Mouse (Mus musculus): ENCODE measurements around the gene Nod1. TPM values are rescaled to one million over a fixed set of nuclear protein-coding genes. Genes with fewer than 3 reads are reported as not detected.

The Nod1 gene
- total RNA-seq, 2 experiments from 2014 or later, result 2.5 to 2.7 TPM

GRCm38 (mm10) chr6:54948682-54949081 lies 23.7 kb downstream of the Nod1 start:
- intact Hi-C loops (cut with DNase I), result no loop called here
- no peak for DNase-seq (ENCODE audit: extremely low spot score in 1 of 2, low spot score in 2 of 2)

DNA sequence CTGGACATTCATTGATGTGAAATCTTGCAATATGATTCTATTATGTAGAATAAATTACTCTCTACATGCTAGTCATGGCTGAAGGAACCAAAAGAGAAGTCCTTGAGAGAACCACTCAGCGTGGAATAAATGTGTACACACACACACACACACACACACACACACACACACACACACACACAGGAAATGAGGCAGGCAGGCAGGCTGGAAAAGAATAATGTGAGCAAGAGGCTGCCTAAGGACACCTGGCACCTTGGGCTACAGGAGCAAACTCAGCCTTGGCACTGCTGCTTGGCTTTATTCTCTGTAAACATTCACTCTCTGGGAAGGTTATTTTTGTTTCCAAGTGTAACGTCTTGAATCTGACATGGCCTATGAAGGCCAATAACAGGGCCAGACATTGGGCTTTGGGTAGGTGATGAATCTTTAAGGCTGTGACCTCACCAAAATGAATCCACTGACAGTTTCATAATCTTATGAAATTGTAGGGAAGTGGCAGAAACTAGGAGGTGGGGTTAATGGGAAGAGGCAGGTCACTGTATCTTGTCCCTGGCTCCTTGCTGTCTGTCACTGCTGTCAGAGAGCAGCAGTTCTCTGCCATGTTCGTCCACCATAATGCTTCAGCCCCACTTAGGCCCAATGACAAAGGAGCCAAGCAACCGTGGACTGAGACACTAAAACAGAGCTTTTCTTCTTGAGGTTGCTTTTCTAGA lies 26.0 kb downstream of the Nod1 start:
- DNase-seq (ENCODE audit: extremely low spot score in 1 of 2, low spot score in 2 of 2), result no peak
- intact Hi-C loops (cut with DNase I), result no loop called here

DNA sequence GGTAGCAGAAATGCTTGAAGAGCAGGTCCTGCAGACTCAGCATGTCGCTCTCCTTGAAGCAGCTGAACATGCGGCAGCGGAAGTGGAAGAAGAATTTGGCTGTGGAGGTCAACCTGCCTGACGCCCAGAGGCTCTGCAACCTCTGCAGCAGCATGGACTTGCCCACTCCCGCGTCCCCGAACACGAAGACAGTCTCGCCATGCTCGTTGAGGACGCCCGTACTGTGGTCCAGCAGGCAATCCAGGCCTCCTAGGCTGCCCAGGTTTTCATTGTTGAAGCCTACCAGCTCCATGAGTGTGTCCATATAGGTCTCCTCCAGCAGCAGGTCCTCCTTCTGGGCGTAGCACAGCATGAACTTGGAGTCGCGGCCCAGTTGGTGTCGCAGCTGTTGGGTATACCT lies 27.9 kb downstream of the Nod1 start:
- DNase-seq (ENCODE audit: extremely low spot score in 1 of 2, low spot score in 2 of 2), result no peak
- intact Hi-C loops (cut with DNase I), result no loop called here

GRCm38 (mm10) chr6:54943753-54944152 lies 28.7 kb downstream of the Nod1 start:
- intact Hi-C loops (cut with DNase I), result no loop called here
- DNase-seq (ENCODE audit: extremely low spot score in 1 of 2, low spot score in 2 of 2), result no peak

DNA sequence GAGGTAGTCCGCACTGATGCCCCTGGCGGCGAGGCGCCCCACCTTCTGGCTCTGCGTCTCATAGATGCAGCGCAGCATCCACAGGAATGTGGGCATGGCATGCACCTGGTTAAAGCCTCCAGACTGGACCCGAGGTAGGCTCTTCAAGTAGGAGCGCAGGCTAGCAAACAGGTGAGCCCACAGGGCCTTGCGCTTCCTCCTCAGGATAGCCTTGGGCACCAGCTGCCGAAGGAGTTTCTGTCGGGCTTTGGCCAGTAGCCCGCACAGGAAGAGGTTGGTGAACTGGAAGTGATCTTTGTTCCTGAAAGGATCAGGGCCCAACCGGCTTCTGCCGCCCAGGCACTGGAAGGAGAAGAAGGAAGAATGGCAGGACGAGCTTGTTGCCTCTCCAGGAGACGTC lies 29.1 kb downstream of the Nod1 start:
- DNase-seq (ENCODE audit: extremely low spot score in 1 of 2, low spot score in 2 of 2), result no peak
- intact Hi-C loops (cut with DNase I), result no loop called here

DNA sequence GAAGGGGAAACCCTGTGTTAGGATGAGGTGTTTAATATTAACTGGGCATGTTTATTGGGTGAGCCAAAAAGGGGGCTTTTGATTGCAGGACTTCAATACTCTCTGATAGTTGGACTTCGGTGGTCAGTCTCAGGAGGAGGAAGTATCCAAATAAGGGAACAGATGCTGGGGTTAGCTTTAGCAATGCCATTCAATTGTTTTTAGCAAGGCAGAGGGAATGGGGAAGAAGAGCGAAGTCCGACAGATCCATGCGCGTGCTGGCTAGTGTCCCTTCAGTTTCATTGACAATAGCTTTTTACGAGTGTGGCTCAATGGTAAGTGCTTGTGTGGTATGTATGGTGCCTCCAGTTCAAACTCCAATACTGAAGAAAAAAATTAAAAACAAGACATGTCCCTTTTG lies 31.3 kb downstream of the Nod1 start:
- intact Hi-C loops (cut with DNase I), result no loop called here
- DNase-seq (ENCODE audit: extremely low spot score in 1 of 2, low spot score in 2 of 2), result no peak

GRCm38 (mm10) chr6:54940126-54940525 lies 32.3 kb downstream of the Nod1 start:
- no peak for DNase-seq (ENCODE audit: extremely low spot score in 1 of 2, low spot score in 2 of 2)
- intact Hi-C loops (cut with DNase I), result no loop called here

DNA sequence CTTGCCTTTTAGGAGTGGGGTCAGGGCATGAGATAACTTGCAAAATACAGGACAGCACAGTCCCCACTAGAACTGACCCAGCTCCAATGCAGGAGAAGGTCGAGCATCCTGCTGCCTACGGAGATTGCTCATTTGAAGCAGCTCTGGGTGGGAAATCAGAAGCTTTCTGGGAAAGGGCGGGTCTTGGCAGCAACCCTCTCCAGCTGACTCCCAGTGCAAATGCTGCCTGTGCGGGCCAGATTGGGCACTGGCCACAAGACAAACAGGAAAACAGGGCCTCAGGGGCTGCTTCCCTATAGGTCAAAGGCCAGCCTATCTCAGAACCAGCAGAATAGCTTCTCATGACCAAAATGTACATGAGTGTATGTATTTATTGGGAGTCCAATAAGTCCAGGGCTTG lies 32.8 kb downstream of the Nod1 start:
- intact Hi-C loops (cut with DNase I), result no loop called here
- no peak for DNase-seq (ENCODE audit: extremely low spot score in 1 of 2, low spot score in 2 of 2)

- intact Hi-C loops (cut with DNase I), result no loop called here
- DNase-seq (ENCODE audit: extremely low spot score in 1 of 2, low spot score in 2 of 2), result no peak
These were observed 35.9 kb downstream of the Nod1 start for GRCm38 (mm10) chr6:54936496-54936895.

GRCm38 (mm10) chr6:54934930-54935329 lies 37.5 kb downstream of the Nod1 start:
- intact Hi-C loops (cut with DNase I), result no loop called here
- DNase-seq (ENCODE audit: extremely low spot score in 1 of 2, low spot score in 2 of 2), result no peak

- no peak for DNase-seq (ENCODE audit: extremely low spot score in 1 of 2, low spot score in 2 of 2)
- intact Hi-C loops (cut with DNase I), result no loop called here
These were observed 38.1 kb downstream of the Nod1 start for GRCm38 (mm10) chr6:54934313-54934712.

DNA sequence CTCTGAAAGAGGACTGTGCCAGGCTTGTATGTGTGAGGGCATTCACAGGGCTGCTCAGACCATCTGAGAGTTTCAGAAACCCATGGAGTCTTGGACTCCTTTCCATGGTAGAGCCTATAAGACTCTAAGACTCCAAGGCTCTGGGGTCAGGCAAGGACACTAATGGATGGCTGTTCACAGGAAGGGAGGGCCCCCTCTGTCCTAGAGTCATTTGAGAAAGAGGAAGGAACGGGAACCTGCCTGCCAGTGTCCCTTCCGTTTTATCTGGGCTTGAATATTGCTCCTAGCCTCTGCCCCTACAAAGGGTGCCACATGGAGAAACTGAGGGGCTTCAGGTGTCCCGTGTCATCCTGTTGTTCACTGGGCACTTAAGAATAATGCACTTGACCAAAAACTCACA lies 38.5 kb downstream of the Nod1 start:
- no peak for DNase-seq (ENCODE audit: extremely low spot score in 1 of 2, low spot score in 2 of 2)
- intact Hi-C loops (cut with DNase I), result no loop called here

- intact Hi-C loops (cut with DNase I), result no loop called here
- no peak for DNase-seq (ENCODE audit: extremely low spot score in 1 of 2, low spot score in 2 of 2)
These were observed 39.2 kb downstream of the Nod1 start for GRCm38 (mm10) chr6:54933216-54933615.

DNA sequence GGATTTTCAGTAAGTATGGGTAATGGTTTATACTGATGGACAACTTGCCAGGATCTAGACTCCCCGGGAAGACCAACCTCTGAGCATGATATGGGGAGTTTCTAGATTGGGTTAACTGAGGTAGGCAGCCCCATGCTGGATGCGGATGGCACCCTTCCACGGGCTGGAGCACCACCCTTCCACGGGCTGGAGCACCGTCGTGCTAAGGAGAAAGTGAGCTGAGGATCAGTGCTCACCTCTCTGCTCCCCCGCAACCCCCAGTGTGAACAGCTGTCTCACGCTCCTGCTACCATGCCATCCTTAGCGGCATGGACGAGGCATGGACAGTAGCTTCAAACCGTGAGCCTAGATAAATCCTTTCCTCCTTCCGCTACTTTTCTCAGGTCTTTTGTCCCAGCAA lies 39.9 kb downstream of the Nod1 start:
- intact Hi-C loops (cut with DNase I), result no loop called here
- DNase-seq (ENCODE audit: extremely low spot score in 1 of 2, low spot score in 2 of 2), result no peak

GRCm38 (mm10) chr6:54931641-54932040 lies 40.8 kb downstream of the Nod1 start:
- intact Hi-C loops (cut with DNase I), result no loop called here
- DNase-seq (ENCODE audit: extremely low spot score in 1 of 2, low spot score in 2 of 2), result no peak

DNA sequence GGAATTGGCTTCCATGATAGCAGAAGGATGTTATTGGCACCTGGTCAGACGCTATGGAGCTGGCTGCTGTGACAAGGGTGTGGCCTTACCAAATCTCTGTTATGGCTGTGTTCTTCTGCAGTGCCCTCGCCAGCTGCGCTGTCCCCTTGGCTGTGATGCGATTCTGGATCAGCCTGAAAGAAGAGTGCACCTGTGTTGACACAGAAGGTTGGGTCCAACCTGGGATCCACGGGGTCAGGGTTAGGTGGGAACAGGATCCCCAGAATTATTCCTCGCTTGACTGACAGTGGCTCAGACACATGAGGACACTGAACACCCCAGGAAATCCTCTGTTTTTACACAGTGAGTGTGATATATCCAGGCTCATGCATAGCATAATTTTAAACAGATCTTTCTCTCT lies 44.5 kb downstream of the Nod1 start:
- intact Hi-C loops (cut with DNase I), result no loop called here
- no peak for DNase-seq (ENCODE audit: extremely low spot score in 1 of 2, low spot score in 2 of 2)

DNA sequence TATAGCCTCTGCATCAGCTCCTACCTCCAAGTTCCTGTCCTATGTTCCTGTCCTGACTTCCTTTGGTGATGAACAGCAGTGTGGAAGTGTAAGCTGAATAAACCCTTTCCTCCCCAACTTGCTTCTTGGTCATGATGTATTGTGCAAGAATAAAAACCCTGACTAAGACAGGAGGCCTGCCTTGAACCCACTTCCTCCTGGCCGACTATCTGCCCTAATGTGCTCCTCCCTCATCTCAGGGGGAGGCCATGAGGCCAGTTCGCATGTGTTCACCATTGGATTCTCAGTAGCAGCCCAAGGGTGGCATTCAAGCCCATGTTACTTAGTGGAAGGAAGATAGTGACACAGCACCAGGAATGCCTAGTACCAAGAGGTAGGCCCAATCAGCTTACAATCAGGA lies 45.5 kb downstream of the Nod1 start:
- DNase-seq (ENCODE audit: extremely low spot score in 1 of 2, low spot score in 2 of 2), result no peak

DNA sequence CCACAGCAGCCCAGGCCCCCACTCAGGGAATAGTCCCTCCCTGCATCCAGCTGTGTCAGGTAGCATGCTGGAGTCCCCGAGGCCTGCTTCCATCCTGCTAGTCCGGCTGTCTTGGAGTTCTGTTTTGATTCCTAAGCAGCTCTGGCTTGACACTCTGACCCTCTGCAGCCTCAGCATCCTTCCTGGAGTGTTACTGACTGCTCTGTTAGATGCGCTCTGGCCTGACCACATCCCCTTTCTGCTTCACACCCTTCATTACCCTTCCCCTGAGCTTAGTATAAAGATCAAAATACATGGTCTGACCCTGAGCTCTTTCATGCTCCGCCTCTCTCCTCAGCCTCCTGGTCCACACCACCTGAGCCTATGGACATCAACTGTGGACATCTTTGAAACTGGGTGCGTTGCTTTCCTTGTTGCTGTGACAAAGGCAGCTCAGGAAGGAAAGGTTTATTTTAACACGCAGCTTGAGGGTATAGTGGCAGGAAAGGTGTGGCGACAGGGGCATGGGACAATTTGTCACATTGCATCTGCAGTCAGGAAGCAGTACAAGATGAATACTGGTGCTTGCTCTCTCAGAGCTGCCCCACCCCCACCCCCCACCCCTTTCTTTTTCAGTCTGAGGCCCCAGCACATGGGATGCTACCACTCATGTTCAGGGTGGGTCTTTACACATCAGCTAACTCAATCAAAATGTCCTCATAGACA lies 46.5 kb downstream of the Nod1 start:
- no peak for DNase-seq (ENCODE audit: extremely low spot score in 1 of 2, low spot score in 2 of 2)
- intact Hi-C loops (cut with DNase I), result no loop called here

More for the DNA sequence above, 45.5 kb downstream of the Nod1 start:
- intact Hi-C loops (cut with DNase I), result no loop called here

DNA sequence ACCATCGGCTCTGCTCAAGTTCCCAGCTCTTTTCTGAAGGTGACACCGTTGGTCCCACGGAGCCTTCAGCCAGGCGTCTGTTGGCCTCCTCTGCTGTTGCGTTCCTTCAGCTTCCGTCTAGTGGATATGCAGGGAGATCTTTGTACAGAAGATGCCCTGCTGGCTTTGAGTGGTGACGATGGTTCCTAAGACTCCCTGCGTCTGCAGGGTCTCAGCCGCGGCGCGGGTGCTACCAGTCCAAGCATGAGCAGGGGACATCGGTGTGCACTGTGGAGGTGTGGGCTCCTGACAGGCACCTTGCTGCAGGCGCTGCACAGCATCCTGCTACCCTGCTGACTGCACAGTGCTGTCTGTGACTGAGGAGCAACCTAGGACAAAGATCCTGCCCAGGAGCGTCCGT lies 47.9 kb downstream of the Nod1 start:
- intact Hi-C loops (cut with DNase I), result no loop called here
- DNase-seq (ENCODE audit: extremely low spot score in 1 of 2, low spot score in 2 of 2), result no peak

DNA sequence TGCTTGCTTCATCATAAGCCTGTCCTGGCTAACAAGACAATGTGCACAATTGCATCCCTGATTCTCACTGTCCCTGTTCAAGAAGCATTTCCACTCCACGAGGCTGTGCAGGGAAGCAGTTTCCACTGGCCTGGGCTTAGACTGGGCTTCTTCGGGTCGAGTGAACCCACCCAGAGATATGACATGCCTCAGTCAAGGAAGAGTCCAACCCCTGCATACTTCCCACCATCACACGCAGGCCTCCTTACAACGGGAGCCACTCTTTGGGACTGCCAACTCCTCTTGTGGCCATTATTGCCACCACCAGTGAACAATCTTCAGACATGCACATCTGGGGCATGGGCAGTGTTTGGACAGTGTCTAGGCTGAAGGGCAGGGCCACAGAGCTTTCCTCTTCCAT lies 53.9 kb downstream of the Nod1 start:
- intact Hi-C loops (cut with DNase I), result loop anchor here (5.0 to 10.0 kb wide), 2 partner anchors 54 to 246 kb away; partner anchors contain the start of gene Nod1

More for the DNA sequence above, 53.9 kb downstream of the Nod1 start:
- DNase-seq (ENCODE audit: extremely low spot score in 1 of 2, low spot score in 2 of 2), result no peak

All from left cerebral cortex, postnatal 10 days (tissue).